Mouse (Mus musculus): ENCODE measurements around the gene Gm13276. TPM values are rescaled to one million over a fixed set of nuclear protein-coding genes. Genes with fewer than 3 reads are reported as not detected.
"Not testable (repeated sequence)": the region's sequence is repeated elsewhere in the genome, so short reads cannot be mapped to it uniquely, and the experiment has no call there.

Gm13276 gene
- total RNA-seq (2021), result not detected
- long read RNA-seq, experiment 1, result 0 reads
- long read RNA-seq, experiment 2, result 0 reads

DNA sequence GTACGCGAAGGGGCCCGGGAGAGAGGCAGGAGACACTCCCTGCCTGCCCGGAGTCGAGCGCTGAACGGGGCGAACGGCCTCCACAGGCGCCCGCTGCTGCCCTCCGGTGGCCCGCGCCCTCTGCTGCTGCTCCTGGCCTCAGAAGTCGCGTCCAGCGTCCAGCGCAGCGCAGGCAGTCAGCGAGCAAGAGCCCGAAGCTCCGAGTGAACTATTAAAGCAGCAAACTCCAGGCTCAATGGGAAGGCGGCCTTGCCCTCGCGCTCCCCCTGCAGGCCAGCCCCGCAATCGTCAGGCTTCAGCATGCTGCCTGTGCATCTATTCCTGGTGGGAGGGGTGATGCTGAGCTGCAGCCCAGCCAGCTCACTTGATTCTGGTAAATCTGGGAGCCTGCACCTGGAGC lies at the start of gene Gm13276:
TSS of gene Gm13276 (plus strand) at position 301 of the 400 bp plus-strand sequence.
- not testable (repeated sequence) for DNase-seq

DNA sequence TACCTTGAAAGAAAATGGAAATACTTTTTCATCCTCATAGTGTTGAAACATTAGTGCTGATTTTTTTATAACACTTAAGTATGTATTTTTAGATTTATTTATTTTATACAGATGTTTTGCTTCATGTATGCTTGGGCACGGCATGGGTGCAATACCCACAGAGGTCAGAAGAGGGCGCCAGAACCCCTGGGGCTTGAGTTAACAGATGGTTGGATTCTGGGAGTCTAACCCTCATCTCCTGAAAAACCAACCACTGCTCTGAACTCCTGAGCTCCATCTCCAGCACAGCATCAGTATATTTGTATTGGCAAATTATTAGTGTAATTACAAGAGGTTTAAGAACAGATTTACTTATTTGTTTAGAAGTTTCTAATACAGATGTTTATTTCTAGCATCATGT lies 47.0 kb upstream of the Gm13276 start:
- peak; percentile 57 to 88 for DNase-seq

DNA sequence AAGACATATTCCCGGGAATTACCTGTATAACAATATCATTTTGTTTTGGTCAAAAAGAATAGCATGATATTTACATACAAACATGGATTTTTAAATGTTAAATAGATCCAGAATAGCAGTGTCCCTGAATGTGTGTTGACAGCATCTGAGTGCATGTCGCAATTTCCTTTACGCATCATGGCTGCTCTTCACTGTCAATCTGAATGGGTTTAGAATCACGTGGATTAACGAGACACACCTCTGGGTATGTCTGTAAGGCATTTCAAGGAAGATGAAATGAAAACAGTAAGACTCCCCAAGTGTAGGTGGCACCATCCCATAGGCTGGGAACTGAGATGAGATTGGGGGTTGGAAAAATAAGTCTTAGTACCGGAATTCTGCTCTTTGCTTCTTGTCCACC lies 46.5 kb upstream of the Gm13276 start:
- DNase-seq, result no peak

DNA sequence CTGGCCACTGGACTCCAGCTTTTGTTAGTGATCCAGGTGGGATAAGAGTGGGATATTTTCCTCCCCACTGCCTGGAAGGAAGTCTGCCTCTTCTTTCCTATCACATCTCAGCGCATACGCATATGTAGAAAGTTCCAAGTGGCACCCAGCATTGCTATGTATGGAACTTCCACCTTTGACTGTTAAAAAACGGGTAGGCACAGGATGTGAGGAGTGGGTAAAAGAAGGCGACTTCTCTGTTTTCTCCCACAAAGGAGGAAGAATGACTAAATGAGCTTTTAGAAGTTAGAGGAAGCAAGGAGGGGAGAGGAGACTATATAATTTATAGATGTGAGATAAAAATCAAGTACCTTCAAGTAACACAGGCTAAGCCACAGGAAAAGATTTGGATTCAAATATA lies 44.1 kb upstream of the Gm13276 start:
- no peak for DNase-seq

DNA sequence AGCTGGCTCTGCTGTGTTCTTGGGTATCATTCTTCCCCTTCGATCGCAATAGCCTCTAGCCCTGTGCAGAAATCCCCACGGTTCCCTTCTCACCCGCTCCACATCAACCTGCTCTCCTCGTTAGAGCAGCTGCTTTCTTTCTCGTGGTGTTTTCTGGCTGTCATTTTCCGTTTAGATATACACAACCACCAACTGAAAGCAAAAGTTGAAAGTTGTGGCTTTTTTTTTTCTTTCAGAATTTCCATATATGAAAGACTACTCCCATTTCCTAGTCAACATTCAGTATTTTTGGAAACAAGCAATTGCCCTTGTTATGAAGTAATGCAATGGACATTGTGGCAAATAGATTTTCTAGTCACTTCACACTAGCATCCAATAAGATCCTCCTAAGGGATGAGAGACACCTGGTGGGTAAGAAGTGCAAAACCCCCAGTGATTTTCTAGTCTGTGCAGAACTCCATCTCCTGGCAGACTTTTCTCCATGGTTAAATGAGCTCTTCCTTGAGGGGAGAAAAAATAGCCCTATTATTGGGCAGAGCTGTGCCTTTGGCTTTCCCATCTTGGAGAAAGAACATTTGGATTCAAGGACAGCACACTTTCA lies 42.6 kb upstream of the Gm13276 start:
- no peak for DNase-seq

DNA sequence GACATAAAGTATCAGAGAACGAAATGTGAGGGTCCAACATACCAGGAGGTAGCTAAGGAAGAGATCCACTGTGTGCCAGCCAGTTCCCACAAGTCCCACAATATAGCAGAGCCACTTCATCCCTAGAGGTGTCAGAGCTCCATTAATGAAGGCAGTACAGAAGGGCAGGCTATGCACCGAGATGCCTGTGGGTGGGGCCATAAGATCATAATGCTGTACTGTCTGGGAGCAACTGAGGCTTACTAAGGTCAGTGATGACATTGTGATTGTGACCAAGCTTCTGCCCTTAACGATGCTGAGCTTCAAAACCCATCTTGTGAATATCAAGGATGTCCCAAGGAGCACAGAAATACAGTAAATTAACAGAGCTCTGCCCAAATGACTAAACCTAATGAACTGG lies 41.3 kb upstream of the Gm13276 start:
- DNase-seq, result no peak

DNA sequence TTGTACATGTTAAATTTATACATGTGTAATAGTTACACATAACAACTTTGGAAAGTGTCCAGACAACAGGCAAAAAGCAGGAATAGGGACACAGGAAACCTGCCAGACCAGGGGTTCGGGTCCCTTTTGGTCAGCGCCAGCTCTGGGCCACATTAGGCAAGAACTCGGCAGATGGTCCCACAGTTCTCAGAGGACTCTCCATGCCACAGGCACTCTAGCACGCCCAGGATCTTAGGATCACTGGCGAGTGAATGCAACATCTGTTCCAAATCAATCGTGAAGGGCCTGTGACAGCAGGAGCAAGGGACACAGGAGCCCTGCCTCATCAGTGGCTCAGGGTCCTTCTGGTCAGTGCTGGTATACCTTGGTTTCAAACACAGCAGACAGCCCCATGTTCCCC lies 35.6 kb upstream of the Gm13276 start:
- no peak for DNase-seq

DNA sequence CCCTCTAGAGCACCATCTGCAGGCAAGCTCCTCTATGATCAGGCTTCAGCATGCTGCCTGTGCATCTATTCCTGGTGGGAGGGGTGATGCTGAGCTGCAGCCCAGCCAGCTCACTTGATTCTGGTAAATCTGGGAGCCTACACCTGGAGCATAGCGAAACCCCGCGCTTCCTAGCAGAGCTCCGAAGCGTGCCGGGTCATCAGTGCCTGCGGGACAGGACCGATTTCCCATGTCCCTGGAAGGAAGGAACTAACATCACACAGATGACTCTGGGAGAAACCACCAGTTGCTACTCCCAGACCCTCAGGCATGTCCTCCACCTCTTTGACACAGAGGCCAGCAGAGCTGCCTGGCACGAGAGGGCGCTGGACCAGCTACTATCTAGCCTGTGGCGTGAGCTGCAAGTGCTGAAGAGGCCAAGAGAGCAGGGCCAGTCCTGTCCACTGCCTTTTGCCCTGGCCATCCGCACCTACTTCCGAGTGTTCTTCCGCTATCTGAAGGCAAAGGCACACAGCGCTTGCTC lies 30.6 kb upstream of the Gm13276 start, which contains the start of gene Gm13271:
TSS of gene Gm13271 (plus strand) at position 51 of the 523 bp plus-strand sequence.
- DNase-seq, result peak; percentile 62 to 84

DNA sequence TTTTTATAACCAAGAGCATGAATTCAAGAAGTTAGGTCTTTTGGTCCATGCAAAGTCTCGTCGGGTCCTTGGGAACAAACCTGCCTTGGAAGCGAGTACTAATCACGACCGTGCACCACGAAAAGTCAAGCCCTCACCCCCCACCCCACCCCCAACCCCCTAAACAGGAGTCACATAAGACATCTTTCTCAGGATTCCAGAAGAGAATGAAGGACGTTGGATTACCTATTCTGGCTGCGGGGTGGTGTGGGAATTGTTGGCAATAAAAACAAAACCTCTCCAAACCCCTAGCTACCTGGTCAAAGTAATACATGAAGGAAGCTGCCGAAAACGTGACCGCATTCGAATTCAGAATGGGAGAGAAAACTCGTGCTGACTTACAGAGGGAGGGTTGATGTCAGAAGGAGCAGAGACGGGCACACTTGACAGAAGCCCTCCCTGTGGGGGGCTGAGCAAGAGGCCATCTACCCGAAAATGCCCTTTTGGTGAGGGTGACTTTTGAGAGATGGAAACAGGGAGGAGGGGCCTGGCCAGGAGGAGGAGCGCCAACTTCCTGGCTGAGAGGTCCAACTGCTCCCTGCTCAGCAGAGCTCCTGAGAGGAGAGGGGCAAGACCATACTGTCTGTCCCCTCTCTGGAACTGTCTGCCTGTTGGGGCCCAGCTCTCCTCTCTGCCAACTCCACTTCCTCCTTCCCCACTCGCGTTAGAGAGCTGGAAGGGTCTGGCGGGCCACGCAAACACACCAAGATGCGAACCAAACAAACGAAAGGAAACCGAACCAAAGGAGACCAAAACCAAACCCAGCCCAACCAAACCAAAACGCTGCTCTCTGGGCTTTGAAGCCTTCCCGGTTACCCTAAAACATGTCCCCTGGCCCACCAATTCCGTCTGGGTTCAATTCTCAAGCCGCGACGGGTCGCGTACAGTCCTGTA lies 28.7 kb upstream of the Gm13276 start:
- DNase-seq, result peak; percentile 20 to 66

DNA sequence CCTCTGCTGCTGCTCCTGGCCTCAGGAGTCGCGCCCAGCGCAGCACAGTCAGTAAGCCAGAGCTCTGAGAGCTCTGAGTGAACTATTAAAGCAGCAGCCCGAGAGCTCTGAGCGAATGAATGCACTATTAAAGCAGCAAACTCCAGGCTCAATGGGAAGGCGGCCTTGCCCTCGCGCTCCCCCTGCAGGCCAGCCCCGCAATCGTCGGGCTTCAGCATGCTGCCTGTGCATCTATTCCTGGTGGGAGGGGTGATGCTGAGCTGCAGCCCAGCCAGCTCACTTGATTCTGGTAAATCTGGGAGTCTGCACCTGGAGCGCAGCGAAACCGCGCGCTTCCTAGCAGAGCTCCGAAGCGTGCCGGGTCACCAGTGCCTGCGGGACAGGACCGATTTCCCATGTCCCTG lies 27.9 kb upstream of the Gm13276 start:
- DNase-seq, result peak; percentile 91 to 93

DNA sequence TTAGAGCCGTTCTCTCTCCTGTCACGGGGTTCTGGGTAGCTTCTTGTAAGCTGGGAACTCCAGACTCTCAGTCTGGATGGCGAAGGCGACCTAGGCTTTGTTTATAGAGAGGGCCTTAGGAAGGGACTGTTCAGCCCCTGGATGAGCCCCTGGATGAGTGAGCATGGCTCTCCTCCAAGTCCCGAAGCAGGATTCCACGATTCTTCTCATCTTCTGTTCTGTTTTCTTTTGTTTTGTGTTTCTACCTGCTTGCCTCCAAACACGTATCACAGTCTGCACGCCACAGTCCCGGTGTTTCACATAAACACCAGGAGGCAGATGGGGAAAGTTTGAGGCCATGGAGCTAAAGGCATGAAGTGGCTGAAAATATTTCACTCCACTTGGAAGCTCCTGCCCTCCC lies 26.8 kb upstream of the Gm13276 start:
- DNase-seq, result not testable (repeated sequence)

DNA sequence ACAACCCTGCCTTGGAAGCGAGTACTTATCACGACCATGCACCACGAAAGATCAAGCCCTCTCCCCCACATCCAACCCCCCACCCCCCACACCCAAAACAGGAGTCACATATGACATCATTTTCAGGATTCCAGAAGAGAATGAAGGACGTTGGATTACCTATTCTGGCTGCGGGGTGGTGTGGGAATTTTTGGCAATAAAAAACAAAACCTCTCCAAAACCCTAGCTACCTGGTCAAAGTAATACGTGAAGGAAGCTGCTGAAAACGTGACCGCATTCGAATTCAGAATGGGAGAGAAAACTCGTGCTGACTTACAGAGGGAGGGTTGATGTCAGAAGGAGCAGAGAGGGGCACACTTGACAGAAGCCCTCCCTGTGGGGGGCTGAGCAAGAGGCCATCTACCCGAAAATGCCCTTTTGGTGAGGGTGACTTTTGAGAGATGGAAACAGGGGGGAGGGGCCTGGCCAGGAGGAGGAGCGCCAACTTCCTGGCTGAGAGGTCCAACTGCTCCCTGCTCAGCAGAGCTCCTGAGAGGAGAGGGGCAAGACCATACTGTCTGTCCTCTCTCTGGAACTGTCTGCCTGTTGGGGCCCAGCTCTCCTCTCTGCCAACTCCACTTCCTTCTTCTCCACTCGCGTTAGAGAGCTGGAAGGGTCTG lies 25.8 kb upstream of the Gm13276 start, which contains the start of gene Gm13283:
TSS of gene Gm13283 (plus strand) at position 510 of the 659 bp plus-strand sequence.
- DNase-seq, result peak; percentile 59 to 66

DNA sequence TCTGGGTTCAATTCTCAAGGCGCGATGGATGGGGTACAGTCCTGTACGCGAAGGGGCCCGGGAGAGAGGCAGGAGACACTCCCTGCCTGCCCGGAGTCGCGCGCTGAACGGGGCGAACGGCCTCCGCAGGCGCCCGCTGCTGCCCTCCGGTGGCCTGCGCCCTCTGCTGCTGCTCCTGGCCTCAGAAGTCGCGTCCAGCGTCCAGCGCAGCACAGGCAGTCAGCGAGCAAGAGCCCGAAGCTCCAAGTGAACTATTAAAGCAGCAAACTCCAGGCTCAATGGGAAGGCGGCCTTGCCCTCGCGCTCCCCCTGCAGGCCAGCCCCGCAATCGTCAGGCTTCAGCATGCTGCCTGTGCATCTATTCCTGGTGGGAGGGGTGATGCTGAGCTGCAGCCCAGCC lies 25.1 kb upstream of the Gm13276 start:
- peak; percentile 79 to 91 for DNase-seq

DNA sequence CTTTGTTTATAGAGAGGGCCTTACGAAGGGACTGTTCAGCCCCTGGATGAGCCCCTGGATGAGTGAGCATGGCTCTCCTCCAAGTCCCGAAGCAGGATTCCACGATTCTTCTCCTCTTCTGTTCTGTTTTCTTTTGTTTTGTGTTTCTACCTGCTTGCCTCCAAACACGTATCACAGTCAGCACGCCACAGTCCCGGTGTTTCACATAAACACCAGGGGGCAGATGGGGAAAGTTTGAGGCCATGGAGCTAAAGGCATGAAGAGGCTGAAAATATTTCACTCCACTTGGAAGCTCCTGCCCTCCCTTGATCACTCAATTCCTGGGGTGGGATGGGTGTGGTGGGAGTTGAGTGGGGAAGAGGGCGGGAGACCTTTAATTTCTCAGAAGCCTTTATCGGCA lies 23.7 kb upstream of the Gm13276 start:
- peak; percentile 67 to 77 for DNase-seq

DNA sequence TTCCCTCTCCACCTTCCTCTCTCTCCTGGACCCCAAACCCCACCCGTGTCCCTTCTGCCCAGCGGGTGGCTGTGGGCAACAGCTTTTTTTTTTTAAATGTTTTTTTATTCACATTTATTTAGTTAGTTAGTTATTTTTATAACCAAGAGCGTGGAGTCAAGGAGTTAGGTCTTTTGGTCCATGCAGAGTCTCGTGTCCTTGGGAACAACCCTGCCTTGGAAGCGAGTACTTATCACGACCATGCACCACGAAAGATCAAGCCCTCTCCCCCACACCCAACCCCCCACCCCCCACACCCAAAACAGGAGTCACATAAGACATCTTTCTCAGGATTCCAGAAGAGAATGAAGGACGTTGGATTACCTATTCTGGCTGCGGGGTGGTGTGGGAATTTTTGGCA lies 23.2 kb upstream of the Gm13276 start:
- peak; percentile 20 to 25 for DNase-seq

DNA sequence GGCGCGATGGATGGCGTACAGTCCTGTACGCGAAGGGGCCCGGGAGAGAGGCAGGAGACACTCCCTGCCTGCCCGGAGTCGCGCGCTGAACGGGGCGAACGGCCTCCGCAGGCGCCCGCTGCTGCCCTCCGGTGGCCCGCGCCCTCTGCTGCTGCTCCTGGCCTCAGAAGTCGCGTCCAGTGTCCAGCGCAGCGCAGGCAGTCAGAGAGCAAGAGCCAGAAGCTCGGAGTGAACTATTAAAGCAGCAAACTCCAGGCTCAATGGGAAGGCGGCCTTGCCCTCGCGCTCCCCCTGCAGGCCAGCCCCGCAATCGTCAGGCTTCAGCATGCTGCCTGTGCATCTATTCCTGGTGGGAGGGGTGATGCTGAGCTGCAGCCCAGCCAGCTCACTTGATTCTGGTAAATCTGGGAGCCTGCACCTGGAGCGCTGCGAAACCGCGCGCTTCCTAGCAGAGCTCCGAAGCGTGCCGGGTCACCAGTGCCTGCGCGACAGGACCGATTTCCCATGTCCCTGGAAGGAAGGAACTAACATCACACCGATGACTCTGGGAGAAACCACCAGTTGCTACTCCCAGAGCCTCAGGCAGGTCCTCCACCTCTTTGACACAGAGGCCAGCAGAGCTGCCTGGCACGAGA lies 22.0 kb upstream of the Gm13276 start:
- DNase-seq, result peak; percentile 69 to 84

DNA sequence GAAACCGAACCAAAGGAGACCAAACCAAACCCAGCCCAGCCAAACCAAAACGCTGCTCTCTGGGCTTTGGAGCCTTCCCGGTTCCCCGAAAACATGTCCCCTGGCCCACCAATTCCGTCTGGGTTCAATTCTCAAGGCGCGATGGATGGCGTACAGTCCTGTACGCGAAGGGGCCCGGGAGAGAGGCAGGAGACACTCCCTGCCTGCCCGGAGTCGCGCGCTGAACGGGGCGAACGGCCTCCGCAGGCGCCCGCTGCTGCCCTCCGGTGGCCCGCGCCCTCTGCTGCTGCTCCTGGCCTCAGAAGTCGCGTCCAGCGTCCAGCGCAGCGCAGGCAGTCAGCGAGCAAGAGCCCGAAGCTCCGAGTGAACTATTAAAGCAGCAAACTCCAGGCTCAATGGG lies 12.0 kb upstream of the Gm13276 start, which contains the start of gene Gm13290:
TSS of gene Gm13290 (plus strand) at position 301 of the 400 bp plus-strand sequence.
- DNase-seq, result not testable (repeated sequence)

DNA sequence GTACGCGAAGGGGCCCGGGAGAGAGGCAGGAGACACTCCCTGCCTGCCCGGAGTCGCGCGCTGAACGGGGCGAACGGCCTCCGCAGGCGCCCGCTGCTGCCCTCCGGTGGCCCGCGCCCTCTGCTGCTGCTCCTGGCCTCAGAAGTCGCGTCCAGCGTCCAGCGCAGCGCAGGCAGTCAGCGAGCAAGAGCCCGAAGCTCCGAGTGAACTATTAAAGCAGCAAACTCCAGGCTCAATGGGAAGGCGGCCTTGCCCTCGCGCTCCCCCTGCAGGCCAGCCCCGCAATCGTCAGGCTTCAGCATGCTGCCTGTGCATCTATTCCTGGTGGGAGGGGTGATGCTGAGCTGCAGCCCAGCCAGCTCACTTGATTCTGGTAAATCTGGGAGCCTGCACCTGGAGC lies 8.9 kb upstream of the Gm13276 start, which contains the start of gene Gm13289:
TSS of gene Gm13289 (plus strand) at position 301 of the 400 bp plus-strand sequence.
- not testable (repeated sequence) for DNase-seq

DNA sequence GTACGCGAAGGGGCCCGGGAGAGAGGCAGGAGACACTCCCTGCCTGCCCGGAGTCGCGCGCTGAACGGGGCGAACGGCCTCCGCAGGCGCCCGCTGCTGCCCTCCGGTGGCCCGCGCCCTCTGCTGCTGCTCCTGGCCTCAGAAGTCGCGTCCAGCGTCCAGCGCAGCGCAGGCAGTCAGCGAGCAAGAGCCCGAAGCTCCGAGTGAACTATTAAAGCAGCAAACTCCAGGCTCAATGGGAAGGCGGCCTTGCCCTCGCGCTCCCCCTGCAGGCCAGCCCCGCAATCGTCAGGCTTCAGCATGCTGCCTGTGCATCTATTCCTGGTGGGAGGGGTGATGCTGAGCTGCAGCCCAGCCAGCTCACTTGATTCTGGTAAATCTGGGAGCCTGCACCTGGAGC lies 6.0 kb upstream of the Gm13276 start, which contains the start of gene Gm13272:
TSS of gene Gm13272 (plus strand) at position 301 of the 400 bp plus-strand sequence.
- DNase-seq, result not testable (repeated sequence)

DNA sequence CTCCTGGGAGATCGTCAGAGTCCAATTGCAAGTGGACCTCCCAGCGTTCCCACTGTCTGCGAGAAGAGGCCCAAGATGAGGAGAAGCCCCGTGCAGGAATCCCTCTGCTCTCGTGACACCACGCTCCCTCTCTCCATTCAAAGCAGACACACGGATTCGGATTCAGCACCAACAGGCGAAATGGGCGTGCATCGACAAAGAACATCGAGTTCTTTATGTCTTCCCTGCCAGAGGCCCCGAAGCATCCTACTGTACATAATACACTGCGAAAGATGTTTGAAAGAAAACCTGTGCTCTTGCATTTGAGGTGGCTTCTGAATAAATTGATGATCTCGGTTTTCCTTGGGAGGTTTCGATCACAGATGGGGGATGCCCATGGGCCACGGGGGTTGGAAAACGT lies 5.2 kb upstream of the Gm13276 start:
- peak in 1 of 2 experiments; percentile 7 for DNase-seq

DNA sequence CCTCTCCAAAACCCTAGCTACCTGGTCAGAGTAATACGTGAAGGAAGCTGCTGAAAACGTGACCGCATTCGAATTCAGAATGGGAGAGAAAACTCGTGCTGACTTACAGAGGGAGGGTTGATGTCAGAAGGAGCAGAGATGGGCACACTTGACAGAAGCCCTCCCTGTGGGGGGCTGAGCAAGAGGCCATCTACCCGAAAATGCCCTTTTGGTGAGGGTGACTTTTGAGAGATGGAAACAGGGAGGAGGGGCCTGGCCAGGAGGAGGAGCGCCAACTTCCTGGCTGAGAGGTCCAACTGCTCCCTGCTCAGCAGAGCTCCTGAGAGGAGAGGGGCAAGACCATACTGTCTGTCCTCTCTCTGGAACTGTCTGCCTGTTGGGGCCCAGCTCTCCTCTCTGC lies 3.7 kb upstream of the Gm13276 start, which contains the start of gene Ifnz:
TSS of gene Ifnz (plus strand) at position 301 of the 400 bp plus-strand sequence.
- DNase-seq, result not testable (repeated sequence)

All from heart, adult 18-20 months (tissue).